ENCODE assay signal across 8 mouse cellular contexts in the genomic region with DNA sequence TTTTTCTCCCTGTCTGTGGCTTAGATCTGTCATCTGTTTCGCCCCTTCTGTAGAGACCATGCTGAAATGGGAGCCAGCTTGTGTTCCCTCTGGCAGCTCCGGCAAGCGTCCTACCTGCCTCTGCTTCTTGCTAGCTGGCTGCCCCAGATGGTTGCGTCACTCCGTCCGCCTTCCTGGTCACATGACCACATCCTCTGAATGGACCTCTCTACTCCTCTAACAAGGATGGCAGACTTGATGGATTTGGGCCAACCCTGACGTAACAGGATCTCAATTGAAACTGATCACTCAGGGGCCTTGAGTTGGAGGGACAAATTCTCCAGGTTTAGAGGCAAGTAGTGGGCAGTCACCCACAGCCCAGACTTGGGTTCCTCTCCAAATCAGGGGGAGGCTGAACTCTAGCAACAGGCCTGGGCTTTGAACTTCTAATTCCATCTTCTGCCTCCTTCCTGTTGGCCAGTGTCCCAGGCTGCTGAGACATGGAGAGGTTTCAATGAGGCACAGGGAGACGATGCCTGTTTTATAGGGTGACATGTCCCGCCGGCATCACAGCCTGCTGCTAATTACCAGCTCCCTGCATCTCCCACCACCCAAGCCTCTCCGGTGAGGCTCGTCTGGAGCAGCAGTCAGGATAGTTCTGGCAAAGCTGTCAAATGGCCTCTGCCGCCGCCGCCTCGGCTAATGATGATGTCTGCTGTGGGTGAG.
DNase-seq lines count a peak whose midpoint lies in the region; ATAC-seq and TF ChIP-seq lines count a peak whose summit lies in the region.

No protein-coding gene starts in this region.

- H3K27me3 ChIP-seq in liver, adult 2 months (ENCODE audit: control insufficient read depth, insufficient read depth, low read length): no peaks in the 10 kb centered on the region
- peaks cover 31% of the 10 kb centered on the region for H3K27me3 ChIP-seq in liver, embryonic 12.5 days (replicated peaks)
- no peaks in the 10 kb centered on the region for H3K27me3 ChIP-seq in forebrain, embryonic 14.5 days (replicated peaks; ENCODE audit: control insufficient read depth, insufficient read depth, low read length)

- no peak for ATAC-seq in liver, embryonic 12.5 days
- ATAC-seq in forebrain, embryonic 14.5 days: peak; percentile 93
- ATAC-seq in megakaryocyte progenitor cell, adult 5-6 weeks (replicated peaks; ENCODE audit: poor library complexity): peak; percentile 47; the same call in 1 of the 2 replicates
- ATAC-seq in CD4-positive, CD25-positive, alpha-beta regulatory T cell, adult 4 months: no peak

- H3K4me1 ChIP-seq in liver, adult 2 months (ENCODE audit: control insufficient read depth, insufficient read depth, low read length): no peaks in the 10 kb centered on the region
- peaks cover 12% of the 10 kb centered on the region; the same call in 1 of the 2 replicates for H3K4me1 ChIP-seq in liver, embryonic 12.5 days
- peaks cover 8% of the 10 kb centered on the region; the same call in 1 of the 2 replicates for H3K4me1 ChIP-seq in forebrain, embryonic 14.5 days (ENCODE audit: control insufficient read depth, insufficient read depth, low read length)

- WGBS in liver, adult 2 months: 57% methylated on average over 16 of the region's 16 CpGs
- WGBS in liver, embryonic 12.5 days (ENCODE audit: insufficient replicate concordance): 47% methylated on average over 16 of the region's 16 CpGs
- 27% methylated on average over 16 of the region's 16 CpGs for WGBS in forebrain, embryonic 14.5 days

- H3K9me3 ChIP-seq in liver, embryonic 12.5 days (replicated peaks): no peaks in the 10 kb centered on the region
- no peaks in the 10 kb centered on the region for H3K9me3 ChIP-seq in forebrain, embryonic 14.5 days (replicated peaks; ENCODE audit: control insufficient read depth, low read length)

- H3K9ac ChIP-seq in liver, adult 2 months (ENCODE audit: low read depth, low read length): no peak overlapping the region
- H3K9ac ChIP-seq in liver, embryonic 12.5 days: no peak overlapping the region
- no peak overlapping the region for H3K9ac ChIP-seq in forebrain, embryonic 14.5 days (ENCODE audit: low read length)

- no peak overlapping the region for H3K27ac ChIP-seq in liver, adult 2 months (replicated peaks; ENCODE audit: insufficient read depth, low read depth, low read length)
- H3K27ac ChIP-seq in liver, embryonic 12.5 days: no peak overlapping the region
- H3K27ac ChIP-seq in forebrain, embryonic 14.5 days (ENCODE audit: low read depth, low read length): peak overlapping the region; percentile 53

- no peak overlapping the region for H3K4me2 ChIP-seq in liver, embryonic 12.5 days
- H3K4me2 ChIP-seq in forebrain, embryonic 14.5 days (ENCODE audit: low read length): no peak overlapping the region

- no peak for TF ChIP-seq CTCF in liver, adult 2 months (IDR thresholded peaks at IDR 0.05; ENCODE audit: low read depth, low read length)

- TF ChIP-seq POLR2A in liver, adult 2 months (IDR thresholded peaks at IDR 0.05; ENCODE audit: extremely low read depth, insufficient read depth, low read length): no peak

- no peaks in the 10 kb centered on the region for H3K36me3 ChIP-seq in liver, adult 2 months (ENCODE audit: control insufficient read depth, insufficient read depth, low read length)
- no peaks in the 10 kb centered on the region for H3K36me3 ChIP-seq in liver, embryonic 12.5 days
- H3K36me3 ChIP-seq in forebrain, embryonic 14.5 days (ENCODE audit: control insufficient read depth, insufficient read depth, low read length): no peaks in the 10 kb centered on the region

- DNase-seq in liver, adult 2 months (ENCODE audit: extremely low read depth, low read depth, low spot score): peak; percentile 11
- DNase-seq in forebrain, embryonic 14.5 days (ENCODE audit: low spot score): peak; percentile 93
- DNase-seq in kidney, postnatal 36 days: peak; percentile 6 to 30
- DNase-seq in embryo, embryonic 9.5 days (ENCODE audit: extremely low spot score): no peak
- no peak for DNase-seq in urinary bladder, postnatal 10 days (ENCODE audit: low spot score)

- H3K79me2 ChIP-seq in liver, adult 2 months (ENCODE audit: control insufficient read depth, insufficient read depth, low read length): no peaks in the 10 kb centered on the region

- H3K4me3 ChIP-seq in liver, adult 2 months (ENCODE audit: insufficient read depth, low read depth, low read length): no peak overlapping the region
- H3K4me3 ChIP-seq in liver, embryonic 12.5 days: no peak overlapping the region
- H3K4me3 ChIP-seq in forebrain, embryonic 14.5 days (ENCODE audit: low read depth, low read length): no peak overlapping the region

Comparison
In these comparisons a context has a peak if more than half of its experiments do, and no peak if none do; other contexts are left out.
1. DNase-seq: peak in liver, adult 2 months (single experiment), forebrain, embryonic 14.5 days (single experiment) and kidney, postnatal 36 days (2 of 2); none in embryo, embryonic 9.5 days (single experiment) and urinary bladder, postnatal 10 days (single experiment).
2. ATAC-seq: peak in forebrain, embryonic 14.5 days (single experiment) and megakaryocyte progenitor cell, adult 5-6 weeks (single experiment); none in liver, embryonic 12.5 days (single experiment) and CD4-positive, CD25-positive, alpha-beta regulatory T cell, adult 4 months (single experiment).